Mouse (Mus musculus) olfactory bulb, adult 2 months (tissue): ENCODE data around the gene 1700013G24Rik. TPM values are rescaled to one million over a fixed set of nuclear protein-coding genes. Genes with fewer than 3 reads are reported as not detected.

Experiments
- H3K27ac ChIP-seq: fragments of 200-500 bp; 2 replicates; pipeline ENCODE4 v1.5.1; 2012; ENCODE audit warnings: low read depth, low read length; ENCODE audit not compliant: insufficient read depth
- H3K4me1 ChIP-seq: fragments of 200-500 bp; 2 replicates; pipeline ENCODE4 v1.6.1; 2012; ENCODE audit warnings: low read length; ENCODE audit not compliant: control insufficient read depth, insufficient read depth
- H3K4me3 ChIP-seq: fragments of 200-500 bp; 2 replicates; pipeline ENCODE4 v1.5.1; 2012; ENCODE audit warnings: mild to moderate bottlenecking, low read depth, low read length, moderate library complexity; ENCODE audit not compliant: insufficient read depth
- CTCF ChIP-seq: fragments of 200-500 bp; IDR thresholded peaks from 2 replicates; pipeline ENCODE4 v1.5.1; 2012; ENCODE audit warnings: low read depth, mild to moderate bottlenecking, low read length, moderate library complexity; ENCODE audit not compliant: insufficient read depth
- POLR2A ChIP-seq: fragments of 200-500 bp; IDR thresholded peaks from 2 replicates; pipeline ENCODE4 v1.6.1; 2012; ENCODE audit warnings: mild to moderate bottlenecking, low read depth, low read length, moderate library complexity; ENCODE audit not compliant: insufficient read depth
- WGBS: fragments of 180-500 bp; shearing (Covaris S2); methylation state at CpG from one replicate; pipeline ENCODE4 v1.1.7; 2018; 5-methylcytosine and 5-hydroxymethylcytosine counted together
- polyA plus RNA-seq: library from polyadenylated mRNA; stranded (reverse); fragments of >200 nt; gene quantifications from 2 replicates; pipeline ENCODE4 v1.2.4, GENCODE M21; 2012; ENCODE audit warnings: low replicate concordance; ENCODE audit not compliant: missing spikeins, insufficient read depth, insufficient read length

The 1700013G24Rik gene
- polyA plus RNA-seq, 1 experiment = not detected

DNA sequence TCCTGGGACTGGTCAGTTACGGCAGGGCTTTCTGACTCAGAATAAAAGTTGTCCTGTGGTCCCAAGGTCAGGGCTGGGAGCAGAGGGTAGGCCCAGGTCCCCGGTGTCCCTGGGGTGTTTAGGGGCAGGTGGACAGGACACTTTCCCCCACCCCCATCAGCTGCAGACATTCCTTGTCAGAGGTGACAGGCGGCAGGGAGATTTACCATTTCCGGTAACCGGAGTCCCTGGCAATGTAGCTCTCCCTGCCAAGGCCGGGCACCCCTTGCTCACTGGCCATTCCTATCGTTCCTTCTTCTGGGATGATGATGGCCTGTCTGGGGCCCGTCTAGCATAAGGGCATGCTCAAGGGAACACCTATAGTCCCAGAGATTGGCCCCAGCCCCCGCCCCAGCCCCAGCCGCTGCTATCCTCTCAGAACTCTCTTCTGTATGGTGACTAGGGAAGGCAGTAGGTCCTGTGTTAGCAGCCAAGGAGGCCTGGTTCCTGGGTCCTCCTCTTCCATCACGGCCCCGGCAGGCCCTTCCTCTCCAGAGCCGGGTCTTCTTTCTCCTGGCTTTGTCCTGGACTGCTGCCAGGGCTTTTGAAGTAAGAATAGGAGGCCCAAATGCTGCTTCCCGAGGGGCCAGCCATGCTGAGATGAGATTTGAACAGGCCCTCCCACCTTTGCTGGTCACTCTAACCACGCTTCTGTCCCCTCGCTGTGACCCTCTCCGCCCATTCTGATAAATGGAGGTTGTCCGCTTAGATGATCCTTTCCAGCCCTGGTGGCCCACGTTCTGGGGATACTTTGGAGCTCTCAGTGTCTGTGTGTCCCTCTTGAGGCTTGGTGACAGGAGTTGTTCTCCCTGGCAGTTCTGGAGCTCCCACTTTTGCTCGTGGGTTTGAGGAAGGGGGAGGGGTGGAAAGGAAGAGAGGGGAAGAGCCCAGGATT, 33.3 kb downstream of the 1700013G24Rik start:
- 76% methylated on average over 20 of the region's 20 CpGs for WGBS
- TF ChIP-seq CTCF (no peak), POLR2A (no peak)
- H3K4me1 ChIP-seq = peaks cover 32% of the 10 kb centered on the region
- H3K27ac ChIP-seq = no peak overlapping the region
- no peak overlapping the region for H3K4me3 ChIP-seq

- Histone ChIP-seq H3K27ac (no peak overlapping the region), H3K4me1 (peaks cover 29% of the 10 kb centered on the region), H3K4me3 (no peak overlapping the region)
- WGBS = 70% methylated on average over 10 of the region's 10 CpGs
- TF ChIP-seq CTCF (no peak), POLR2A (no peak)
Observed at GRCm38 (mm10) chr4:137487286-137488000, 34.4 kb downstream of the 1700013G24Rik start.

GRCm38 (mm10) chr4:137488038-137488437, 35.0 kb downstream of the 1700013G24Rik start:
- TF ChIP-seq POLR2A (no peak), CTCF (no peak)
- WGBS = 77% methylated on average over 11 of the region's 11 CpGs
- Histone ChIP-seq H3K27ac (no peak overlapping the region), H3K4me3 (no peak overlapping the region), H3K4me1 (peaks cover 29% of the 10 kb centered on the region)

- Histone ChIP-seq H3K4me3 (no peak overlapping the region), H3K4me1 (peaks cover 29% of the 10 kb centered on the region), H3K27ac (no peak overlapping the region)
- WGBS = 38% methylated on average over 12 of the region's 12 CpGs
- TF ChIP-seq POLR2A (no peak), CTCF (no peak; the same call in 1 of the 2 replicates)
Observed at GRCm38 (mm10) chr4:137488571-137489303, 35.7 kb downstream of the 1700013G24Rik start.

- TF ChIP-seq CTCF (no peak), POLR2A (no peak)
Observed at GRCm38 (mm10) chr4:137489996-137490395, 36.9 kb downstream of the 1700013G24Rik start.

GRCm38 (mm10) chr4:137492563-137492962, 39.5 kb downstream of the 1700013G24Rik start:
- Histone ChIP-seq H3K27ac (no peak overlapping the region), H3K4me1 (peaks cover 16% of the 10 kb centered on the region), H3K4me3 (no peak overlapping the region)
- TF ChIP-seq POLR2A (no peak), CTCF (no peak)
- 60% methylated on average over 11 of the region's 11 CpGs for WGBS

More at GRCm38 (mm10) chr4:137489996-137490395, 36.9 kb downstream of the 1700013G24Rik start:
- Histone ChIP-seq H3K4me3 (no peak overlapping the region), H3K27ac (no peak overlapping the region), H3K4me1 (peaks cover 25% of the 10 kb centered on the region)
- 85% methylated on average over 8 of the region's 8 CpGs for WGBS

- Histone ChIP-seq H3K4me1 (peaks cover 19% of the 10 kb centered on the region), H3K4me3 (no peak overlapping the region), H3K27ac (no peak overlapping the region)
- no peak for TF ChIP-seq CTCF
- TF ChIP-seq POLR2A = no peak
- 96% methylated on average over 4 of the region's 4 CpGs for WGBS
Observed at GRCm38 (mm10) chr4:137493187-137493586, 40.1 kb downstream of the 1700013G24Rik start.

DNA sequence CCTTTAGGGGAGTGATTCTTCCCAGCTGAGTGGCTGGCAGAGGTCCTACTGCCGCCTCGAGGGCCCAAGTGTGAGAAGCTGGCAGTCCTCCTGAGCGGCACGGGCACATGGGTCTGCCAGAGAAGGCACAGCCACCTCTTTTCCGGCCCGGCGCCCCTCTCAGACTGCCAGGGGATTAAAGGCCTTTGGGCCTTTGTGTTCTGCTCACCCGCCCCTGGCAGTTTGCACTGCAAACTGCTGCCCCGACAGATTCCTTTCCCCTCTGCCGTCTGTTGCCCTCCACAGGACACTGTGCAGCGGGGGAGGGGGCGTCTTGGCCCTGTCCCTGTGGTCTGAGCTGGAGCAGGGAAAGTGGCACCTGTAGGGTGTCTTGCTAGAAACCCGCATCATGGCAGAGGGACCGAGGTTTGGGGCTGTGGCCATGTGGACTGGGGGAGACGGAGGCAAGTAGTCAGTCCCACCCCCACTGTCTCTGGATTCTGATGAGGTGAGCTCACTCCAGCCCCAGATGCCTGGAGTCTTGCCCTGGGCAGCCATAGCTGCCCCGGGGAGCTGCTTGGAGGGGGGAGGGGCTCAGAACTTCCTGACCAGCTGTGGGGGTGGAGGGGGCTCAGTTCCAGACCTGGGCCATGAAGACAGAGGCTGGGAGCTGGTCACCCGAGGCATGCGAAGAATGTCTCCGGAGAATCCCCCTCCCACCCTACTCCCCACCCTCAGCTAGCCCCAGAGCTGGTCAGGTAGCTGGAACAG, 41.8 kb downstream of the 1700013G24Rik start:
- Histone ChIP-seq H3K4me1 (0 out of 2 replicates have a peak, but pooled peaks cover 6% of the 10 kb centered on the region), H3K4me3 (no peak overlapping the region), H3K27ac (no peak overlapping the region)
- TF ChIP-seq POLR2A = no peak
- TF ChIP-seq CTCF = no peak
- 43% methylated on average over 19 of the region's 19 CpGs for WGBS
